Mouse (Mus musculus): ENCODE results near the gene Fam120a. TPM values are rescaled to one million over a fixed set of nuclear protein-coding genes. Genes with fewer than 3 reads are reported as not detected.

Gene Fam120a
- polyA plus RNA-seq, 1 experiment from 2014 or later = 18.1 TPM

DNA sequence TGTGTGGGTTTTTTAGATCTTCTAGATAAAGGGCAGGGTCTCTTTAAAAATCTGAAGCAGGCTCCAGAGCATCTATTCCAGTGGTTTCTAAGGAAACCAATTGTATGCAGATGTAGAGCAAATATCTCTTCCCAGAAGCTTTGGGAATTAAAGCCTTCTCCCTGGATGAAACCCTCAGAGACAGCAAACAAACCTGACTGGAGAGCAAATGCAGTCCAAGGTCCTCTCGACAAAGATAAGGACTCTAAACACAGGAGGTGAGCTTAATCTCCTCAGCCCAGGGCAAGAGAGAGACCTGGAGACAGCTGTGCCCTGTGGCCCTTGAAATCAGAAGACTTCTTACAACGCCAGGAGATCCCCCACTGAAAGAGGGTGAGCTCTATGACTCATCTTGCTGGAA lies 114.3 kb downstream of the Fam120a start:
- Histone ChIP-seq H3K4me1 (replicated peaks; ENCODE audit: control insufficient read depth, insufficient read depth) (peaks cover 14% of the 10 kb centered on the region), H3K9me3 (ENCODE audit: control insufficient read depth, low read length) (no peaks in the 10 kb centered on the region), H3K4me2 (replicated peaks; ENCODE audit: low read depth) (no peak overlapping the region), H3K4me3 (ENCODE audit: low read depth, low read length) (no peak overlapping the region), H3K27ac (replicated peaks) (0 out of 2 replicates have a peak overlapping the region, but pooled peaks have one; percentile 18), H3K27me3 (ENCODE audit: control insufficient read depth, insufficient read depth, low read length) (no peaks in the 10 kb centered on the region), H3K9ac (ENCODE audit: low read length) (no peak overlapping the region), H3K36me3 (ENCODE audit: control insufficient read depth, insufficient read depth, low read length) (no peaks in the 10 kb centered on the region)
- ATAC-seq (ENCODE audit: low FRiP score, low TSS enrichment) (peak; percentile 45; the same call in 1 of the 2 replicates), DNase-seq (ENCODE audit: low spot score) (no peak)
- 17% methylated on average over 2 of the region's 2 CpGs for WGBS
- TF ChIP-seq EP300 (optimal IDR thresholded peaks at IDR 0.05) (no peak), CTCF (IDR thresholded peaks at IDR 0.05; ENCODE audit: low read depth) (no peak)

DNA sequence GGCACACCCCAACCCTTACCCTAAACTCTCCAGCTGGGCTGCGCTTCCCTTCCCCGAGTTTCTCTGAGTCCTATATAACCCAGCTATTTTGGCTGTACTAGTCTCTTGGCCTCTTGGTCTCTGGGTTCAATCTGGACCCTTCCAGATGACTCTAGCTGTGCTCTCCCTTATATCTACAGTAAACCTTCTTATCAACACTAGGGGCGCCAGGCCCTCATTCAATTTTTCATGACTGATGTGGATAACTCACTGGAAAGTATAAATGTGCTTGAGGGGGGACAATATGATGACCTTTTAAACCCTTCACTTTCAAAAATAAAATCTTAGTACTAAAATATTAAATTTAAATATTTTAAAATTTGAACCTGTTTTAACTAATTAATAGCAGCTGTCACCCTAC lies 115.0 kb downstream of the Fam120a start:
- Histone ChIP-seq H3K4me3 (ENCODE audit: low read depth, low read length) (no peak overlapping the region), H3K27ac (replicated peaks) (peak overlapping the region; percentile 40; the same call in 1 of the 2 replicates), H3K4me1 (replicated peaks; ENCODE audit: control insufficient read depth, insufficient read depth) (peaks cover 9% of the 10 kb centered on the region), H3K4me2 (replicated peaks; ENCODE audit: low read depth) (no peak overlapping the region), H3K9ac (ENCODE audit: low read length) (no peak overlapping the region), H3K27me3 (ENCODE audit: control insufficient read depth, insufficient read depth, low read length) (no peaks in the 10 kb centered on the region), H3K9me3 (ENCODE audit: control insufficient read depth, low read length) (no peaks in the 10 kb centered on the region), H3K36me3 (ENCODE audit: control insufficient read depth, insufficient read depth, low read length) (no peaks in the 10 kb centered on the region)
- DNase-seq (ENCODE audit: low spot score) (no peak), ATAC-seq (ENCODE audit: low FRiP score, low TSS enrichment) (no peak)
- 42% methylated on average over 3 of the region's 3 CpGs for WGBS
- TF ChIP-seq CTCF (IDR thresholded peaks at IDR 0.05; ENCODE audit: low read depth) = peak; percentile 66
- TF ChIP-seq EP300 (optimal IDR thresholded peaks at IDR 0.05) = no peak

DNA sequence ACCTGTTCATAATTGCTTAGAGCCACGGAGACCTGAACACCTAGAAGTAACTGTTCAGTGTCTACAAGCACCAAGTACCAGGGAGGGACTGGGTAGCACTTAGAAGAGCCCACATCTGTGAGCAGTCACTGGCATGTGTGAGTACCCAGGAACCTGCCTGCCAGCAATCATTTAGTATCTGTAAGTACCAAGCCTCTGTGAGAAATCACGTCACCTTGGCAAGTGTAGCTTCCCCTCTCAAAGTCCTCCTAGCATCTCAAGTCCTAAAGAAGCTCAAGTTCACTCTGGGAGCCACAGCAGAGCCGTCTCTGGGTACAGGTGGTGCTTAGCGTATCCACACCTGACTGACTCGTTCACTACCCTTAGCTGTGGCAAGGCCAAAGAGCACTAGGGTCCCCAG lies 116.1 kb downstream of the Fam120a start:
- Histone ChIP-seq H3K27ac (replicated peaks) (no peak overlapping the region), H3K4me1 (replicated peaks; ENCODE audit: control insufficient read depth, insufficient read depth) (peaks cover 7% of the 10 kb centered on the region), H3K9me3 (ENCODE audit: control insufficient read depth, low read length) (no peaks in the 10 kb centered on the region), H3K4me3 (ENCODE audit: low read depth, low read length) (no peak overlapping the region), H3K9ac (ENCODE audit: low read length) (no peak overlapping the region), H3K4me2 (replicated peaks; ENCODE audit: low read depth) (no peak overlapping the region), H3K27me3 (ENCODE audit: control insufficient read depth, insufficient read depth, low read length) (no peaks in the 10 kb centered on the region), H3K36me3 (ENCODE audit: control insufficient read depth, insufficient read depth, low read length) (no peaks in the 10 kb centered on the region)
- DNase-seq (ENCODE audit: low spot score) (no peak), ATAC-seq (ENCODE audit: low FRiP score, low TSS enrichment) (no peak)
- WGBS = 79% methylated on average over 5 of the region's 5 CpGs
- TF ChIP-seq EP300 (optimal IDR thresholded peaks at IDR 0.05) (no peak), CTCF (IDR thresholded peaks at IDR 0.05; ENCODE audit: low read depth) (no peak)

DNA sequence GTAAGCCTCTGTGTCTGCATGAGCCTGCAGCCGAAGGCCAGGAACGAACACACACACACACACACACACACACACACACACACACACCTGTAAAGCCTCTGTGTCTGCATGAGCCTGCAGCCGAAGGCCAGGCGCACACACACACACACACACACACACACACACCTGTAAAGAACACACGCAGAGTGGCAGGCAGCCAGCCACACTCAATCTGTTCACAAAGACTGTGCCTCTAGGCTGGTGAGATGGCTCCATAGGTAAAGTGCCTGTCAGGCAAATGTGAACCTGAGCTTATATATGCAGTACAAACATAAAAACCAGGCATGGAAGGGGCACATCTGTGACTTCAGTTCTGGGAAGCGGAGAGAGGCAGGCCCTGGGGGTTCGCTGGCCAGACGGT lies 117.0 kb downstream of the Fam120a start:
- DNase-seq (ENCODE audit: low spot score) = no peak
- H3K27me3 ChIP-seq (ENCODE audit: control insufficient read depth, insufficient read depth, low read length) = no peaks in the 10 kb centered on the region
- H3K9me3 ChIP-seq (ENCODE audit: control insufficient read depth, low read length) = no peaks in the 10 kb centered on the region
- no peaks in the 10 kb centered on the region for H3K36me3 ChIP-seq (ENCODE audit: control insufficient read depth, insufficient read depth, low read length)
- peaks cover 4% of the 10 kb centered on the region for H3K4me1 ChIP-seq (replicated peaks; ENCODE audit: control insufficient read depth, insufficient read depth)
- ATAC-seq (ENCODE audit: low FRiP score, low TSS enrichment) = no peak
- H3K27ac ChIP-seq (replicated peaks) = no peak overlapping the region
- no peak overlapping the region for H3K4me2 ChIP-seq (replicated peaks; ENCODE audit: low read depth)
- TF ChIP-seq CTCF (IDR thresholded peaks at IDR 0.05; ENCODE audit: low read depth) (no peak), EP300 (optimal IDR thresholded peaks at IDR 0.05) (no peak)
- 61% methylated on average over 8 of the region's 8 CpGs for WGBS
- H3K9ac ChIP-seq (ENCODE audit: low read length) = no peak overlapping the region
- H3K4me3 ChIP-seq (ENCODE audit: low read depth, low read length) = no peak overlapping the region

DNA sequence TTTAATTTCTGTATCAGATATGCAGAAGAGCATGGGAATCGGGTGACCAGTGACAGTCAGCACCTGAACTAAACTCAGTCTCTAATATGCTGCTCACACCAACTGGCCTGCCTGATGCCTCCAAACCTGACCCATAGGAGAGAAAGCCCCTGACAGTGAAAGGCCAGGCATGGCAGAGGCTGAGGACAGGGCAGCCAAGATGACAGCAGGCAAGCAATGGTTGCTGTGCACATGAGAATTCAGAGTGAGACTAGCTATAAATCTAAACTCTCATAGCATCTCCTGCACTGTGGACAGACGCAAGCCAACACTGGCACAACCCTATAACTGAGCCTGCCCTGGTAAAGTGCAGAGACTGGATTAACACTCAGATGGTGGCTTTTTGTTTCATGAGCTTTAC lies 117.5 kb downstream of the Fam120a start:
- Histone ChIP-seq H3K27ac (replicated peaks) (no peak overlapping the region), H3K4me2 (replicated peaks; ENCODE audit: low read depth) (no peak overlapping the region), H3K36me3 (ENCODE audit: control insufficient read depth, insufficient read depth, low read length) (no peaks in the 10 kb centered on the region), H3K4me3 (ENCODE audit: low read depth, low read length) (no peak overlapping the region), H3K27me3 (ENCODE audit: control insufficient read depth, insufficient read depth, low read length) (no peaks in the 10 kb centered on the region), H3K9ac (ENCODE audit: low read length) (no peak overlapping the region), H3K9me3 (ENCODE audit: control insufficient read depth, low read length) (no peaks in the 10 kb centered on the region), H3K4me1 (replicated peaks; ENCODE audit: control insufficient read depth, insufficient read depth) (peaks cover 4% of the 10 kb centered on the region)
- DNase-seq (ENCODE audit: low spot score) = no peak
- no peak for TF ChIP-seq EP300 (optimal IDR thresholded peaks at IDR 0.05)
- no peak for TF ChIP-seq CTCF (IDR thresholded peaks at IDR 0.05; ENCODE audit: low read depth)
- no peak for ATAC-seq (ENCODE audit: low FRiP score, low TSS enrichment)
- WGBS = 75% methylated on average over 2 of the region's 2 CpGs

- Histone ChIP-seq H3K27ac (replicated peaks) (peak overlapping the region; percentile 45; the same call in 1 of the 2 replicates), H3K4me3 (ENCODE audit: low read depth, low read length) (no peak overlapping the region), H3K9ac (ENCODE audit: low read length) (no peak overlapping the region), H3K36me3 (ENCODE audit: control insufficient read depth, insufficient read depth, low read length) (no peaks in the 10 kb centered on the region), H3K27me3 (ENCODE audit: control insufficient read depth, insufficient read depth, low read length) (no peaks in the 10 kb centered on the region), H3K9me3 (ENCODE audit: control insufficient read depth, low read length) (no peaks in the 10 kb centered on the region), H3K4me2 (replicated peaks; ENCODE audit: low read depth) (no peak overlapping the region), H3K4me1 (replicated peaks; ENCODE audit: control insufficient read depth, insufficient read depth) (peaks cover 4% of the 10 kb centered on the region)
- TF ChIP-seq EP300 (optimal IDR thresholded peaks at IDR 0.05) (no peak), CTCF (IDR thresholded peaks at IDR 0.05; ENCODE audit: low read depth) (no peak)
- ATAC-seq (ENCODE audit: low FRiP score, low TSS enrichment) (no peak), DNase-seq (ENCODE audit: low spot score) (no peak)
- WGBS = 27% methylated on average over 3 of the region's 3 CpGs
These were observed 118.7 kb downstream of the Fam120a start for GRCm38 (mm10) chr13:48849155-48849554.

Measured in stomach, postnatal 0 days (tissue).